Mouse (Mus musculus) cerebellum, adult 2 months (tissue): ENCODE measurements around the gene Gm17332. TPM values are rescaled to one million over a fixed set of nuclear protein-coding genes. Genes with fewer than 3 reads are reported as not detected.

Source experiments
- DNase-seq, 2 experiments: peaks; one replicate each; pipeline ENCODE4 v3.0.0; 2021
- H3K27ac ChIP-seq: fragments of 200-500 bp; 2 replicates; pipeline ENCODE4 v1.5.1; 2012; ENCODE audit warnings: low read length, control low read depth, inconsistent platforms; ENCODE audit not compliant: insufficient read depth
- H3K27me3 ChIP-seq: fragments of 200-500 bp; 2 replicates; pipeline ENCODE4 v1.6.1; 2012; ENCODE audit warnings: inconsistent platforms, mild to moderate bottlenecking, low read length, moderate library complexity; ENCODE audit not compliant: control insufficient read depth, insufficient read depth
- H3K4me1 ChIP-seq: fragments of 200-500 bp; 2 replicates; pipeline ENCODE4 v1.6.1; 2011; ENCODE audit warnings: low read length; ENCODE audit not compliant: control insufficient read depth, insufficient read depth
- H3K4me3 ChIP-seq: fragments of 200-500 bp; replicated peaks from 2 replicates; pipeline ENCODE3; 2011; ENCODE audit warnings: mild to moderate bottlenecking, low read depth, low read length, control low read depth; ENCODE audit not compliant: insufficient read depth
- CTCF ChIP-seq: fragments of 200-500 bp; IDR thresholded peaks from 2 replicates; pipeline ENCODE4 v1.5.1; 2011; ENCODE audit warnings: low read depth, mild to moderate bottlenecking, control low read depth, low read length, moderate library complexity, borderline replicate concordance; ENCODE audit not compliant: insufficient read depth
- POLR2A ChIP-seq: fragments of 200-500 bp; IDR thresholded peaks from 2 replicates; pipeline ENCODE4 v1.6.1; 2011; ENCODE audit warnings: low read length, control low read depth, borderline replicate concordance; ENCODE audit not compliant: insufficient read depth
- WGBS: fragments of 180-500 bp; shearing (Covaris S2); methylation state at CpG from one replicate; pipeline ENCODE4 v1.1.7; 2018; 5-methylcytosine and 5-hydroxymethylcytosine counted together
- polyA plus RNA-seq: library from polyadenylated mRNA; depleted of rRNA; stranded (reverse); fragments of >200 nt; gene quantifications from 2 replicates; pipeline ENCODE4 v1.2.3, GENCODE M21; 2012; rRNA removed

Gm17332 gene
- polyA plus RNA-seq, result not detected in 2 replicates

GRCm38 (mm10) chr11:31182362-31182761 lies at the start of gene Gm17332:
Gene Gm17332 (minus strand): TSS chr11:31182462.
- Histone ChIP-seq H3K4me1 (no peaks in the 10 kb centered on the region), H3K27ac (no peak within 1 kb of the TSS), H3K27me3 (no peaks in the 10 kb centered on the region), H3K4me3 (no peak within 1 kb of the TSS)
- DNase-seq, result no peak
- TF ChIP-seq CTCF (no peak), POLR2A (no peak)

- Histone ChIP-seq H3K27me3 (no peaks in the 10 kb centered on the region), H3K27ac (no peak overlapping the region), H3K4me3 (no peak overlapping the region), H3K4me1 (no peaks in the 10 kb centered on the region)
- TF ChIP-seq POLR2A (no peak), CTCF (no peak)
- 76% methylated on average over 4 of the region's 4 CpGs for WGBS
- no peak for DNase-seq
Measured at GRCm38 (mm10) chr11:31229966-31230365, 47.7 kb upstream of the Gm17332 start.

DNA sequence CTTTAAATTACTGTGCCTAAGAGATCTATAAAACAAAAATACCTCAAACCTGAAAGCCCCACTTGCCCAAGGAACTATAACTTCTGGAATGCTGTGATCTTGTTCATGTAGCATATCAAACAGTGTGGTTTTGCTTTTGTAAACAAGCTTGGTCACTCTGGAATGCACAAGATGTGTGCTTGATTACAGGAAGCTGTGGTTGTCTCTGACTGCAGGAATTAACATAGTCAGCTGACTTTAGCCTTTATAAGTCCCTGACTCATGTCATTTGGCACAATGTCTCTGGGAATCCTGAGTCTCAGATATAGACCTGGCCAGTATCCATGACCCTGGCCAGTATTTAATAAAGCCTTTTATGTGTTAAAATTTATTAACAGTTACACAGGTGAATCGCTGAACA lies 43.1 kb upstream of the Gm17332 start:
- H3K27ac ChIP-seq, result no peak overlapping the region
- TF ChIP-seq POLR2A (no peak), CTCF (no peak)
- no peak overlapping the region for H3K4me3 ChIP-seq
- no peaks in the 10 kb centered on the region for H3K4me1 ChIP-seq
- no peak for DNase-seq
- H3K27me3 ChIP-seq, result no peaks in the 10 kb centered on the region
- 91% methylated on average over 1 of the region's 1 CpGs for WGBS

DNA sequence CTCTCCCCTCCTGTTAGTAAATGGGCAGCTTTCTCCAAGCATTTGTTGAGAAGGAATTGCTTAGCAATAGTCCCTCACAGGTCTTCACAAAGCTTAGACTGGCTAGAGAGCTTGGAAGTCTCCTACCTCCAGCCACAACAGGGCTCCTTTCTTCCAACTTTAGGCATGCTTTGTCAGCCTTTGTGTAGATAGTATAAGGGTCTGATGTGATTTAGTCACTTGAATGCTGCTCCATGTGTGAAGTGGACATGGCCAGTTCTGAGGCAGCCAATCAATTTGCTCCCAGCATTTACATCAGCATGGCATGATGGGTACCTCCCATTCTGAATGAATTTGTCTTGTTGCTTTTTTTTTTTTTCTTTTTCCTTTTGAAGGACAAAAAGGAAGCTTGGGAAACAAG lies 35.7 kb upstream of the Gm17332 start:
- H3K27ac ChIP-seq, result no peak overlapping the region

GRCm38 (mm10) chr11:31195621-31196363 lies 13.5 kb upstream of the Gm17332 start:
- no peak overlapping the region for H3K4me3 ChIP-seq
- no peak for DNase-seq
- H3K27me3 ChIP-seq, result no peaks in the 10 kb centered on the region; the same call in 1 of the 2 replicates
- 29% methylated on average over 3 of the region's 3 CpGs for WGBS
- H3K27ac ChIP-seq, result no peak overlapping the region
- no peaks in the 10 kb centered on the region for H3K4me1 ChIP-seq
- TF ChIP-seq POLR2A (no peak), CTCF (no peak)

More for the DNA sequence above, 35.7 kb upstream of the Gm17332 start:
- TF ChIP-seq POLR2A (no peak), CTCF (no peak)
- DNase-seq, result no peak
- H3K4me1 ChIP-seq, result no peaks in the 10 kb centered on the region
- no peak overlapping the region for H3K4me3 ChIP-seq
- H3K27me3 ChIP-seq, result no peaks in the 10 kb centered on the region

- Histone ChIP-seq H3K4me1 (no peaks in the 10 kb centered on the region), H3K27ac (no peak overlapping the region), H3K27me3 (no peaks in the 10 kb centered on the region; the same call in 1 of the 2 replicates), H3K4me3 (no peak overlapping the region)
- TF ChIP-seq CTCF, result no peak
- TF ChIP-seq POLR2A, result no peak
- no peak for DNase-seq
- WGBS, result 77% methylated on average over 2 of the region's 2 CpGs
Measured at GRCm38 (mm10) chr11:31194761-31195160, 12.5 kb upstream of the Gm17332 start.

DNA sequence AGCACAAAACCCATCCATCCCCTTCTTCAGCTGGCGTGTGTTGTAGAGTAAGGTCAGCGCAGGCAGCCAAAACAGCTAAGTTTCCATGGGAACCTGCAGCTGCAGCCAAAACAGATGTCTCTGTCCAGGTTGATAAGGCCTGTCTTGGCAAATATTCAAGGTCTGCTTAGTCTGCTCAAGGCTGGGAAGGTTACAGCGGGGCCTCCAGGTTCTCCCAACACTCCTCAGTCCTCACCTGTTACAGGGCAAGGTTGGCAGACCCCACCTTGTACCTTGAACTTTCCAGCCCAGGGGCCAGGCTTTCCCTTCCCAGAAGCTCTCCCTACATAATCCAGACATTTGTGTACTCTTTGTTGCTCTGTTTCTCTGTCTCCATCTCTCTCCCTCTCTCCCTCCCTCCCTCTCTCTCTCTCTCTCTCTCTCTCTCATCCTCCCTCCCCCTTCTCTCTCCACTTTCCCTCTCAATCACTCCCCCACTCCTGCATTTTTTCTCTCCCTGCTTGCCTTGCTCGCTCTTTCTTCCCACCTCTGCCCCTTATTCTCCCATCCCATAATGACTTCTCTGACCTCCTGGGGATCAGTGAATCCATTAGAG lies 12.1 kb downstream of the Gm17332 start:
- DNase-seq, result no peak
- Histone ChIP-seq H3K27ac (no peak overlapping the region), H3K4me3 (peak overlapping the region; percentile 4), H3K27me3 (no peaks in the 10 kb centered on the region), H3K4me1 (no peaks in the 10 kb centered on the region)
- TF ChIP-seq CTCF (no peak), POLR2A (no peak)
- 19% methylated on average over 4 of the region's 4 CpGs for WGBS

DNA sequence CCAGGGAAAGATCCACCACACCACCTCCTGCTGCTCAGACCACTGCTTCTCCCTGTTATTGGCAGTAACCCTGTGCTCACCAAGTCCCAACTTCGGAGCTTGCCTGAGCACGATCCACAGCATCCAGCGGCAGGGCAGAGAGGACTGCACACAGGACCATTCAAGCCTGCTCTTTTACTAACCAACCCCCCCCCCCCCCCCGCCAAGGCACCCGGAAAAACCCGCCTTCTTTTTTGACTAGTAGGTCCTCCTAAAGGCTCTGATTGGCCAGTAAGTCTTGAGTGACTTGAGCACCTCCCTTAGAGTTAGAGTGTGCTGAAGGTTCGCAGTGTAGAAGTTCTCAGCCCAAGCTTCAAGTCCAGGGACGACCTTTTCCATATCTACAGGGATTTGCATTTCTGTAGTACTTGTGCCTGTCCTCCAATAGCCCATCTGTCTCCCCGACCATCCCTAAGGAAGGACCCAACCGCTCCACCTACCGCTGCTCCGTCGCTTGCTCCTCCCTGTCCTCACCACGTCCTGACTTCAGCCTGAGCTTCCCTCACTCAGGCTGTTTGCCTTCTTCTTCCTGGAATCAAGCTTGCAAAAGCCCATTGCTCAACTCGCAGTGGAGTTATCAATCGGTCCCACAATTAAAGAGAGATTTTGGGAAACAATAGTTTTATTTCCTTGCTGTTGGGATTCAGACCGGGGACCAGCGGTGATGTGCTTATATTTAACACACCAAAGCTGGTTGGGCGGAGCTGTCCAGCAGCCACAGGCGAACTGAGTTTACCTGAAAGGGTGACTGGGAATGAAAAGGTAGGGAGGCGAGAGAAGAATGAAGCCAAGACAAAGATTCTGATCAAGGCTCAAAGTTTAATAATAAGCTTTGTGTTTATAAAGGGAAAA lies 12.9 kb downstream of the Gm17332 start:
- H3K4me3 ChIP-seq, result peak overlapping the region; percentile 64
- WGBS, result under 1% methylated on average over 21 of the region's 21 CpGs
- no peaks in the 10 kb centered on the region for H3K4me1 ChIP-seq
- no peak overlapping the region for H3K27ac ChIP-seq
- DNase-seq, result peak; percentile 36 to 37
- TF ChIP-seq CTCF, result no peak
- peak; percentile 17; the same call in 1 of the 2 replicates for TF ChIP-seq POLR2A
- no peaks in the 10 kb centered on the region for H3K27me3 ChIP-seq
